Mouse (Mus musculus): ENCODE measurements at regions not wholly inside any gene's neighbourhood (a gene's known extent, or its start where the extent isn't known, plus 50 kb on each side); places are given as distances from the start of the nearest gene placed in this dataset.

DNA sequence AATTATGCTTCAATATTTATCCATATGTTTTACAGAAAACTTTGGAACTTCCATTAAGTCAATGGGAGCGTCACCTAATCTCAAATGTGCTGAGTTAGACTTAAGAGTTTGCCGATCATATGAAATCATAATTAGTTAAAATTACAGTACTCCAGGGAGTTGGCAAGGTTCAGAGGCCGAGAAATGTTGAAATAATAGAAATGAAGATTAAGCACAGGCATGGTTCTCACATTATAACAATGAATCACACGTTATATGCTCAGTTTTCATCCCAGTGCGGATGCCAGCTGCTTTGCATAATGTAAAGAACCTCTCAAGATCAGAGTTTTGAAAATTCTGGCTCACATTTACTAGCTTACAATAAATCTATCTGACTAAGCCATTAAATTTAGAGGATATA is 612.7 kb upstream of the N6amt1 start:
- H3K9ac ChIP-seq (ENCODE audit: low read length) = no peak overlapping the region
- no peak overlapping the region for H3K4me2 ChIP-seq (ENCODE audit: low read length)
- H3K36me3 ChIP-seq (ENCODE audit: control insufficient read depth, insufficient read depth, low read length) = no peaks in the 10 kb centered on the region
- H3K4me1 ChIP-seq (replicated peaks; ENCODE audit: control insufficient read depth, insufficient read depth, low read length) = no peaks in the 10 kb centered on the region
- H3K4me3 ChIP-seq (ENCODE audit: low read depth, low read length) = no peak overlapping the region
- no peak overlapping the region for H3K27ac ChIP-seq (ENCODE audit: low read depth)
- H3K9me3 ChIP-seq (ENCODE audit: control insufficient read depth, low read length) = no peaks in the 10 kb centered on the region
- ATAC-seq (replicated peaks; ENCODE audit: low FRiP score, low TSS enrichment, low read depth) = no peak
- no peak for DNase-seq (ENCODE audit: low spot score)
- no peaks in the 10 kb centered on the region for H3K27me3 ChIP-seq (replicated peaks; ENCODE audit: control insufficient read depth, insufficient read depth, low read length)
- 75% methylated on average over 5 of the region's 5 CpGs for WGBS

DNA sequence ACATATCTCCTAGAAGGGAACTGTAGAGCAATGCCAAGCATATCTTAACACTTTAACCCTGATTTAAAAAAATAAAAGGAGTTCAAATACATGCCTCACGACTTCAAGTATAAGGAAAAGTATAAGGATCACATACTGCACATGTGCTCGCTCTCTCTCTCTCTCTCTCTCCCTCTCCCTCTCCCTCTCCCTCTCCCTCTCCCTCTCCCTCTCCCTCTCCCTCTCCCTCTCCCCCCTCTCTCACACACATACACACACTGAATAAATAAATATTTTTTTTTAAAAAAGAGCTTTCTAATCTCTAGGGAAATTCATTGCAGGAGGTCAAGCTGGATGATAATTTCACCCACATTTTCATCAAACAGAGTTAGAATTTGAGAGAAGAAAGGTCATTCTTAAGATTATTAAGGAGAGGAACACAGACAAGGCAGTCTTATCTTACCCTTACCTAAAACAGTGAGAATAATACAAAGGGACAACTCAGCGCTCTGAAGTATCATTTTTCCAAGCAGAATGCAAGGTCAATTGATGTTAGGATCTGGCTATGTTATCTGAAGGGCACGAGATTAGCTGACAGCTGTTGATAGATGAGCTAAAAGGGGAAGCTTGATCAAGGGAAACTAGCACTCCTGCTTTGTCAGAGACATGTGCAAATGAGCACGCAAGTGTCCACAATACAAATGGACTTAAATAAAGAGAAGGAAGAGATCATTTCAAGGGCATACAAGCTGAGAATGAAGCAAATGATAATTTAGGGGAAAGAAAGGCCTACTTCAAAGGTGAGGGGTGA is 634.8 kb upstream of the N6amt1 start:
- no peaks in the 10 kb centered on the region for H3K36me3 ChIP-seq (ENCODE audit: control insufficient read depth, insufficient read depth, low read length)
- no peak for DNase-seq (ENCODE audit: low spot score)
- H3K4me2 ChIP-seq (ENCODE audit: low read length) = no peak overlapping the region
- H3K9ac ChIP-seq (ENCODE audit: low read length) = no peak overlapping the region
- H3K9me3 ChIP-seq (ENCODE audit: control insufficient read depth, low read length) = no peaks in the 10 kb centered on the region
- H3K4me1 ChIP-seq (replicated peaks; ENCODE audit: control insufficient read depth, insufficient read depth, low read length) = no peaks in the 10 kb centered on the region
- no peak overlapping the region for H3K4me3 ChIP-seq (ENCODE audit: low read depth, low read length)
- no peaks in the 10 kb centered on the region for H3K27me3 ChIP-seq (replicated peaks; ENCODE audit: control insufficient read depth, insufficient read depth, low read length)
- 50% methylated on average over 5 of the region's 5 CpGs for WGBS
- no peak for ATAC-seq (replicated peaks; ENCODE audit: low FRiP score, low TSS enrichment, low read depth)
- no peak overlapping the region for H3K27ac ChIP-seq (ENCODE audit: low read depth)

DNA sequence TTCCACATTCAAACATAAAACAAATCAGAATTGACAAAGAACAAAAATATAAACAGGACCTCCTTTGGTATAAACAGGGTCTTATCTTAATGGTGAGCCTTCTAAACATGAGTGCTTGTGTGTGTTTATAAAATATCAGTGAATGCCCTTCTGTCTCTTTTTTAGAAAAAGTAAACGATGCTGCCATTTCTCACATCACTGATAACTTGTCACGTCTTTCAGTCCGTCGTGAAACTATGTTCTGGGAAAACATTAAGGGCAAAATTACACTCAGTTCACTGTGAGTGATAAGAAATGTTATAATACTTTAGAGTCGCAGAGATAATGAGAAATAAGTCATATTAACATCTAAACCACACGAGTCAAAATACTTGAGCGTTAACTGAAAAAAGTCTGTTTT is 635.6 kb upstream of the N6amt1 start:
- Histone ChIP-seq H3K9me3 (ENCODE audit: control insufficient read depth, low read length) (no peaks in the 10 kb centered on the region), H3K27me3 (replicated peaks; ENCODE audit: control insufficient read depth, insufficient read depth, low read length) (no peaks in the 10 kb centered on the region), H3K36me3 (ENCODE audit: control insufficient read depth, insufficient read depth, low read length) (no peaks in the 10 kb centered on the region), H3K4me2 (ENCODE audit: low read length) (no peak overlapping the region), H3K4me1 (replicated peaks; ENCODE audit: control insufficient read depth, insufficient read depth, low read length) (no peaks in the 10 kb centered on the region), H3K27ac (ENCODE audit: low read depth) (no peak overlapping the region), H3K4me3 (ENCODE audit: low read depth, low read length) (no peak overlapping the region), H3K9ac (ENCODE audit: low read length) (no peak overlapping the region)
- DNase-seq (ENCODE audit: low spot score) (no peak), ATAC-seq (replicated peaks; ENCODE audit: low FRiP score, low TSS enrichment, low read depth) (no peak)
- 39% methylated on average over 7 of the region's 7 CpGs for WGBS

DNA sequence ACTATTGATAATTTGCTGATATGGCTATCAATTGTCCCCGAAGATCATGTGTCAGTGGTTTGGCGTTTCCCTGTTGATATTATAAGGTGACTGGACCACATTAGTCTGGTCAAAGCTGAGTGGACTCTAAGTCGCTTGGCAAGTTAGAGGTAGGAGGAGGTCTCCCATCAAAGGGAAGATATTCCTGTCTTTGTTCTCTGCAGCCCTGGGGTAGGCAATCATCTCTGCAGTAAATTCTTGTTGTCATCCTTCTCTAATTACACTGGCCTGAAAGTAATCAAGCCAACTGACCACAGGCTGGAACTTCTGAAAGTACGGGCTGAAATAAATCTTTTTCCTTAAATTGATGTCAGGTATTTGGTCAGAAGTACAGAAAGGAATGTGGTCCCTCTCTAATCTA is 652.3 kb upstream of the N6amt1 start:
- H3K36me3 ChIP-seq (ENCODE audit: control insufficient read depth, insufficient read depth, low read length) = no peaks in the 10 kb centered on the region
- 47% methylated on average over 4 of the region's 4 CpGs for WGBS
- H3K9me3 ChIP-seq (ENCODE audit: control insufficient read depth, low read length) = no peaks in the 10 kb centered on the region
- DNase-seq (ENCODE audit: low spot score) (no peak), ATAC-seq (replicated peaks; ENCODE audit: low FRiP score, low TSS enrichment, low read depth) (no peak)
- no peak overlapping the region for H3K27ac ChIP-seq (ENCODE audit: low read depth)
- no peak overlapping the region for H3K4me2 ChIP-seq (ENCODE audit: low read length)
- H3K4me1 ChIP-seq (replicated peaks; ENCODE audit: control insufficient read depth, insufficient read depth, low read length) = no peaks in the 10 kb centered on the region
- no peaks in the 10 kb centered on the region for H3K27me3 ChIP-seq (replicated peaks; ENCODE audit: control insufficient read depth, insufficient read depth, low read length)
- H3K9ac ChIP-seq (ENCODE audit: low read length) = no peak overlapping the region
- no peak overlapping the region for H3K4me3 ChIP-seq (ENCODE audit: low read depth, low read length)

DNA sequence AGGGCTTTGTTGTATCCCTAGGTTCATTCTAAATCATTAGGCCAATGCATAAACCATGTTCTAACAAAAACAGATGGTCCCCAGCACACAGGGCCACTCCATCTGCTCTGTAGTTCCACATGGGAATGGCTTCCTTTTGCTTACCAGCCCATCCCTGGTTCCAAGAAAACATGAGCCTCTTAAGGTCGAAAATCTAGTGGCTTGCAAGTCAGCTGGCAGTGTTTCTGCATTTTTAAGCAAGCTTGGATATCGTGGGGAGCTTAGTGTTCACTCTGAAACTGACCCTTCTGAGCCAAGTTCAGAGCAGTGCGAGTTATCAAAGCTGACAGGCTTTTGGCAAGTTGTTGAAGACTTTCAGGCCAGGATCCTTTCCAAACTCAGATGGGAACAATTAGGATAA is 659.5 kb upstream of the N6amt1 start:
- 0 out of 2 replicates have a peak overlapping the region, but pooled peaks have one; percentile 47 for H3K27ac ChIP-seq (ENCODE audit: low read depth)
- no peak overlapping the region for H3K4me3 ChIP-seq (ENCODE audit: low read depth, low read length)
- H3K9me3 ChIP-seq (ENCODE audit: control insufficient read depth, low read length) = no peaks in the 10 kb centered on the region
- H3K4me2 ChIP-seq (ENCODE audit: low read length) = no peak overlapping the region
- peak; percentile 55 for DNase-seq (ENCODE audit: low spot score)
- H3K36me3 ChIP-seq (ENCODE audit: control insufficient read depth, insufficient read depth, low read length) = no peaks in the 10 kb centered on the region
- H3K9ac ChIP-seq (ENCODE audit: low read length) = no peak overlapping the region
- no peaks in the 10 kb centered on the region for H3K27me3 ChIP-seq (replicated peaks; ENCODE audit: control insufficient read depth, insufficient read depth, low read length)
- 22% methylated on average over 3 of the region's 3 CpGs for WGBS
- H3K4me1 ChIP-seq (replicated peaks; ENCODE audit: control insufficient read depth, insufficient read depth, low read length) = no peaks in the 10 kb centered on the region
- no peak; the same call in 1 of the 2 replicates for ATAC-seq (replicated peaks; ENCODE audit: low FRiP score, low TSS enrichment, low read depth)

DNA sequence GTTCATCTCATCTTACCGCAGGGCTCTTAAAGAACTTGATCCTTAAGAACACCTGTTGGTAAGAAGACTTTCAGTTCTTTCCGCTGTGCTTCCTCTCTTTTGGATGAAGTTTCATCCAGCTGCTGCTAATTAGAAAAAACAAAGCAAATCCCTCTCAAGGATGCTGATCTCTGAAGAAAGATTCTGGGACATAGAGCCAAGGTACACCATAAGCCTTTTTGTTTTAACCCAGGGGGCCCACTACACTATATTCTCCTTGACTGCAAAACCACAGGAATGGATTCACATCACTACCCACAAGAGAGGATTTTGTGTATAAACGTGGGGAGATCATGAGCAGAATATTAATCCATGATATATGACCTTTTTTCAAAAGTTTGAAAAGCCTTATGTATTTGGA is 694.8 kb upstream of the N6amt1 start:
- Histone ChIP-seq H3K27ac (ENCODE audit: low read depth) (no peak overlapping the region), H3K4me3 (ENCODE audit: low read depth, low read length) (no peak overlapping the region), H3K36me3 (ENCODE audit: control insufficient read depth, insufficient read depth, low read length) (no peaks in the 10 kb centered on the region), H3K4me1 (replicated peaks; ENCODE audit: control insufficient read depth, insufficient read depth, low read length) (no peaks in the 10 kb centered on the region), H3K27me3 (replicated peaks; ENCODE audit: control insufficient read depth, insufficient read depth, low read length) (no peaks in the 10 kb centered on the region), H3K4me2 (ENCODE audit: low read length) (no peak overlapping the region), H3K9ac (ENCODE audit: low read length) (no peak overlapping the region), H3K9me3 (ENCODE audit: control insufficient read depth, low read length) (no peaks in the 10 kb centered on the region)
- ATAC-seq (replicated peaks; ENCODE audit: low FRiP score, low TSS enrichment, low read depth) (no peak), DNase-seq (ENCODE audit: low spot score) (no peak)
- 63% methylated on average over 3 of the region's 3 CpGs for WGBS

DNA sequence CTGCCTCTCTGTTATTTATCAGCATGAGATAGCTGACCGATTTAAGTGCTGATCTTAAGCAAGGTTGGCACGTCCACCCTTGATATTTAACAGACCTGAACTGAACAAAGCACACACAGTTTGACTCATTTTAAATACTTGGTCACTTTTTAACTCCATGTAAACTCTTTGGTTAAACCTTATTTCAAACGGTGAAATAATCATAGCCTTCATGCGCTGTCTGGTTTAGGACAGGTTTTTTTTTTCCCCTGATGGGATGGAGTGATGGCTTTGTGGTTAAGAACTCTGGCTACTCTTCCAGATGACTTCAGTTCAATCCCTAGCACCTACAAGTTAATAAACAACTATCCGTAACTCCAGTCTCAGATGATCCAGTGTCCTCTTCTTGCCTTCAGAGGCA is 706.7 kb upstream of the N6amt1 start:
- no peaks in the 10 kb centered on the region for H3K36me3 ChIP-seq (ENCODE audit: control insufficient read depth, insufficient read depth, low read length)
- no peaks in the 10 kb centered on the region for H3K27me3 ChIP-seq (replicated peaks; ENCODE audit: control insufficient read depth, insufficient read depth, low read length)
- H3K4me1 ChIP-seq (replicated peaks; ENCODE audit: control insufficient read depth, insufficient read depth, low read length) = no peaks in the 10 kb centered on the region
- ATAC-seq (replicated peaks; ENCODE audit: low FRiP score, low TSS enrichment, low read depth) = no peak
- H3K27ac ChIP-seq (ENCODE audit: low read depth) = no peak overlapping the region
- no peak overlapping the region for H3K4me2 ChIP-seq (ENCODE audit: low read length)
- H3K9me3 ChIP-seq (ENCODE audit: control insufficient read depth, low read length) = no peaks in the 10 kb centered on the region
- no peak overlapping the region for H3K4me3 ChIP-seq (ENCODE audit: low read depth, low read length)
- DNase-seq (ENCODE audit: low spot score) = no peak
- WGBS = 37% methylated on average over 5 of the region's 5 CpGs
- H3K9ac ChIP-seq (ENCODE audit: low read length) = no peak overlapping the region

DNA sequence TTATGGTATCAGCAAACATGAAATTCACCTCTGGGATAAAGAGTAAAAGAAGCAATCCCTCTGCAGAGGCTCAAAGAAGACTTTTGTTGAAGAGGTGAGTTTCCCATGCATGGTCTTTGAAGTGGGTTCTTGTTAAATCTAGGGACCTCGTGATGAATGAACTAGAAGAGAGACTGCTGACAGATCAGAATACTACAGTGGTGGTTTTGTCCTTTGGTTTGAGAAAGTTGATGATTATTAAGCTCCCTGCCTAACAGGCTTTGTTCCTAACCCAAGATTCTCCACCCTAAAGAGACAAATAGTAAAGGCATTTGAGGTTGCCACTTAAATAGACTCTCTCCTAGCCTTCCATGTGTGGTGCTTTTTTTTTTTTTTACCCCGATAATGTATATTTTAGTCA is 707.2 kb upstream of the N6amt1 start:
- H3K4me3 ChIP-seq (ENCODE audit: low read depth, low read length) = no peak overlapping the region
- no peaks in the 10 kb centered on the region for H3K36me3 ChIP-seq (ENCODE audit: control insufficient read depth, insufficient read depth, low read length)
- no peak overlapping the region for H3K4me2 ChIP-seq (ENCODE audit: low read length)
- no peak overlapping the region for H3K27ac ChIP-seq (ENCODE audit: low read depth)
- H3K9ac ChIP-seq (ENCODE audit: low read length) = no peak overlapping the region
- no peaks in the 10 kb centered on the region for H3K4me1 ChIP-seq (replicated peaks; ENCODE audit: control insufficient read depth, insufficient read depth, low read length)
- H3K9me3 ChIP-seq (ENCODE audit: control insufficient read depth, low read length) = no peaks in the 10 kb centered on the region
- 52% methylated on average over 2 of the region's 2 CpGs for WGBS
- no peak for ATAC-seq (replicated peaks; ENCODE audit: low FRiP score, low TSS enrichment, low read depth)
- H3K27me3 ChIP-seq (replicated peaks; ENCODE audit: control insufficient read depth, insufficient read depth, low read length) = no peaks in the 10 kb centered on the region
- DNase-seq (ENCODE audit: low spot score) = no peak

DNA sequence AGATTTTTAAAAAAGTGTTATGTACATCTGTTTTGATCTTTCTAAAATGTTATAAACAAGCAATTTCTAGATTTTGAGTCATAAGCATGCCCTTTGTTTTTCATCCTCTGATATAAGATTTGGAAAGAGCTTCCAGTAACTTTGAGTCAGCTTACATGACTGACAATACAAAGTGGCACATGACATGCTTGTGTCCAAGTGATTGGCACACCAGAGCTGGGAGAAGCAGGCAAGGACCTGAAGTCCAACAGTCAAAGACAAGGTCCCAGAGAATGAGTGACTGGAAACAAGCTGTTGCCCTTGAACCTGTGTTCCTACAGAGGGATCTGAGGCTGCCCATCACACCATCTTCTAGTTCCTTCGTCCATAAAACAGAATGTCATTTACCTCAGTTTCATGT is 708.5 kb upstream of the N6amt1 start:
- no peaks in the 10 kb centered on the region for H3K9me3 ChIP-seq (ENCODE audit: control insufficient read depth, low read length)
- no peaks in the 10 kb centered on the region for H3K27me3 ChIP-seq (replicated peaks; ENCODE audit: control insufficient read depth, insufficient read depth, low read length)
- H3K9ac ChIP-seq (ENCODE audit: low read length) = no peak overlapping the region
- H3K4me2 ChIP-seq (ENCODE audit: low read length) = no peak overlapping the region
- H3K27ac ChIP-seq (ENCODE audit: low read depth) = no peak overlapping the region
- H3K36me3 ChIP-seq (ENCODE audit: control insufficient read depth, insufficient read depth, low read length) = no peaks in the 10 kb centered on the region
- no peak overlapping the region for H3K4me3 ChIP-seq (ENCODE audit: low read depth, low read length)
- no peaks in the 10 kb centered on the region for H3K4me1 ChIP-seq (replicated peaks; ENCODE audit: control insufficient read depth, insufficient read depth, low read length)
- ATAC-seq (replicated peaks; ENCODE audit: low FRiP score, low TSS enrichment, low read depth) (no peak), DNase-seq (ENCODE audit: low spot score) (no peak)
- WGBS = 82% methylated on average over 1 of the region's 1 CpGs

Measured in intestine, embryonic 14.5 days (tissue).